Mouse (Mus musculus) kidney, embryonic 16.5 days (tissue): ENCODE measurements around the gene Pum3. TPM values are rescaled to one million over a fixed set of nuclear protein-coding genes. Genes with fewer than 3 reads are reported as not detected.
"Not testable (repeated sequence)": the region's sequence is repeated elsewhere in the genome, so short reads cannot be mapped to it uniquely, and the experiment has no call there.

Experiments
- ATAC-seq: fragments of 200-750 bp; cut with Nextera tagmentation; 2 replicates; pipeline ENCODE4 v1.8.0; 2017; ENCODE audit warnings: moderate TSS enrichment; ENCODE audit not compliant: low FRiP score, low TSS enrichment
- H3K27ac ChIP-seq: fragments of 300-500 bp; sonication (generic); 2 replicates; pipeline ENCODE4 v1.5.1; 2014; ENCODE audit warnings: low read length
- H3K27me3 ChIP-seq: fragments of 300-500 bp; sonication (generic); 2 replicates; pipeline ENCODE4 v1.6.1; 2014; ENCODE audit warnings: low read length, control low read depth, mixed read lengths; ENCODE audit not compliant: insufficient read depth
- H3K36me3 ChIP-seq: fragments of 300-500 bp; sonication (generic); 2 replicates; pipeline ENCODE4 v1.6.1; 2014; ENCODE audit warnings: low read length, control low read depth, mixed read lengths; ENCODE audit not compliant: insufficient read depth
- H3K4me1 ChIP-seq: fragments of 300-500 bp; sonication (generic); 2 replicates; pipeline ENCODE4 v1.6.1; 2014; ENCODE audit warnings: low read length, control low read depth, mixed read lengths; ENCODE audit not compliant: insufficient read depth
- H3K4me2 ChIP-seq: fragments of 300-500 bp; sonication (generic); replicated peaks from 2 replicates; pipeline ENCODE4 v1.6.1; 2014; ENCODE audit warnings: low read depth, low read length
- H3K4me3 ChIP-seq: fragments of 300-500 bp; sonication (generic); 2 replicates; pipeline ENCODE4 v1.5.1; 2014; ENCODE audit warnings: mild to moderate bottlenecking, low read length
- H3K9ac ChIP-seq: fragments of 300-500 bp; sonication (generic); replicated peaks from 2 replicates; pipeline ENCODE4 v1.6.1; 2014; ENCODE audit warnings: low read length
- H3K9me3 ChIP-seq: fragments of 300-500 bp; sonication (generic); 2 replicates; pipeline ENCODE4 v1.6.1; 2016; ENCODE audit warnings: low read length, control low read depth
- WGBS: fragments of 180-500 bp; shearing (Covaris S2); extraction: QIAGEN DNeasy Blood & Tissue Kit; methylation state at CpG from one replicate; pipeline ENCODE4 v1.1.7; 2014; 5-methylcytosine and 5-hydroxymethylcytosine counted together
- polyA plus RNA-seq: library from polyadenylated mRNA; unstranded; fragments of >200 nt; fragmentation: Nextera tagmentation; extraction: Ambion mirVana; gene quantifications from 2 replicates; pipeline ENCODE4 v1.2.1, GENCODE M21; 2015

The Pum3 gene
- polyA plus RNA-seq, 1 experiment from 2014 or later: 77.2 TPM

GRCm38 (mm10) chr19:27395936-27396335 lies 33.7 kb downstream of the Pum3 start:
- Histone ChIP-seq H3K9ac (no peak overlapping the region), H3K4me3 (no peak overlapping the region), H3K9me3 (no peaks in the 10 kb centered on the region), H3K36me3 (peaks cover 56% of the 10 kb centered on the region), H3K4me1 (no peaks in the 10 kb centered on the region), H3K27me3 (no peaks in the 10 kb centered on the region), H3K27ac (peak overlapping the region; percentile 73), H3K4me2 (no peak overlapping the region)
- 82% methylated on average over 5 of the region's 5 CpGs for WGBS
- ATAC-seq: peak; percentile 71

GRCm38 (mm10) chr19:27395481-27395880 lies 34.1 kb downstream of the Pum3 start:
- Histone ChIP-seq H3K4me3 (no peak overlapping the region), H3K27me3 (no peaks in the 10 kb centered on the region), H3K4me2 (no peak overlapping the region), H3K4me1 (no peaks in the 10 kb centered on the region), H3K9me3 (no peaks in the 10 kb centered on the region), H3K36me3 (peaks cover 56% of the 10 kb centered on the region), H3K27ac (peak overlapping the region; percentile 73), H3K9ac (no peak overlapping the region)
- peak; percentile 83 for ATAC-seq
- 82% methylated on average over 8 of the region's 8 CpGs for WGBS

DNA sequence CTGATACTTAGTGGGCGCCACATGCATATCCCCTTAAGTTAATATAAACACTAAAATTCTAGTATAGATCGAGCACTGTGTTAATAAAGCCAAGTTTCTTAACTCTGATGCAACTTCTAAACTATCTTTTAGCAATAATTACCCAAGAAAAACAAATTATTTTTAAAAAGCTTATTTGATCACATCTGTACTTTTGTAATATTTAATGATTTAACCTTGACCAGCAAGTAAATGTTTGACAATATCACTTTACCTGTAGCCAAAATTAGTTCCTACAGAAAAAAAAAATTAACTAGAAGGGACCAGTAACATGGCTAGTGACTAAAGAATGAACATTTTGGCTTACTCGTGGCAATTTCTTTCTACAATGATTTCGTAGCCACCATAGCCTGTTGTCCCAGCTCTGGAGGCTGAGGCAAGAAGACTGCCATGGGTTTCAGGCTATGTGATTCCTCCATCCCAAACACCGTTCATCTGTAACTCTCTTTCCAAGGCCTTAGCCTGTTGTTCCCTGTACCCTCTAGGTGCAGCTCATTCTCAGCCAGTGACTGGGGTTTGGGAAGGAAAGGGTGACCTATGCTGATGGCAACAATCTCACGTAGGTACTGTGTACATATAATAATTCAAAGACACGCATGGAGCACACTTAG lies 35.2 kb downstream of the Pum3 start:
- peaks cover 60% of the 10 kb centered on the region for H3K36me3 ChIP-seq

GRCm38 (mm10) chr19:27392431-27392830 lies 37.2 kb downstream of the Pum3 start:
- no peak overlapping the region for H3K27ac ChIP-seq
- H3K9ac ChIP-seq: no peak overlapping the region
- H3K4me3 ChIP-seq: no peak overlapping the region
- H3K4me1 ChIP-seq: no peaks in the 10 kb centered on the region
- peaks cover 62% of the 10 kb centered on the region for H3K36me3 ChIP-seq
- ATAC-seq: no peak
- WGBS: 76% methylated on average over 2 of the region's 2 CpGs
- no peaks in the 10 kb centered on the region for H3K27me3 ChIP-seq
- H3K4me2 ChIP-seq: no peak overlapping the region
- no peaks in the 10 kb centered on the region for H3K9me3 ChIP-seq

More for the DNA sequence above, 35.2 kb downstream of the Pum3 start:
- no peak for ATAC-seq
- no peaks in the 10 kb centered on the region for H3K4me1 ChIP-seq
- H3K4me3 ChIP-seq: no peak overlapping the region
- H3K27me3 ChIP-seq: no peaks in the 10 kb centered on the region
- no peak overlapping the region for H3K4me2 ChIP-seq
- H3K9me3 ChIP-seq: no peaks in the 10 kb centered on the region
- H3K27ac ChIP-seq: peak overlapping the region; percentile 73
- H3K9ac ChIP-seq: no peak overlapping the region
- WGBS: 87% methylated on average over 7 of the region's 7 CpGs

DNA sequence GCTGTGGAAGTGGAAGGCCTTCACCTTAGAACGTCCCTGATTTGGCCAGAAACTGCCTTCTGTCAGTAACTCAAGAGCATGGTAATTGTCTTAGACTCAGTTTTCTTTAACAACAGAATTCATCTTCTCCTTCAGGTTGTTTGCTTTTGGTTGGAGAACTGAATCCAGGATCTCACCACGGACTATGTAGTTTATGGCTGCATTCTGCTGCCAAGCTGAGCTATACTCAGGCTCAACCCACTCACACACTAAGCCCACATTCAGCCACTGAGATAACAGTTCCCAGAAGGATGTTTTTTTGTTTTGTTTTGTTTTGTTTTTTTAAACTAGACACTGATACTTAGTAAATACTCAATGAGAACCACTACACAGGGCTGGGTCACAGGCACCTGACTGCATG lies 38.3 kb downstream of the Pum3 start:
- Histone ChIP-seq H3K27ac (no peak overlapping the region), H3K4me3 (no peak overlapping the region), H3K4me2 (no peak overlapping the region), H3K4me1 (no peaks in the 10 kb centered on the region), H3K27me3 (no peaks in the 10 kb centered on the region), H3K9me3 (no peaks in the 10 kb centered on the region), H3K9ac (no peak overlapping the region), H3K36me3 (peaks cover 68% of the 10 kb centered on the region)
- WGBS: 85% methylated on average over 2 of the region's 2 CpGs
- no peak for ATAC-seq

DNA sequence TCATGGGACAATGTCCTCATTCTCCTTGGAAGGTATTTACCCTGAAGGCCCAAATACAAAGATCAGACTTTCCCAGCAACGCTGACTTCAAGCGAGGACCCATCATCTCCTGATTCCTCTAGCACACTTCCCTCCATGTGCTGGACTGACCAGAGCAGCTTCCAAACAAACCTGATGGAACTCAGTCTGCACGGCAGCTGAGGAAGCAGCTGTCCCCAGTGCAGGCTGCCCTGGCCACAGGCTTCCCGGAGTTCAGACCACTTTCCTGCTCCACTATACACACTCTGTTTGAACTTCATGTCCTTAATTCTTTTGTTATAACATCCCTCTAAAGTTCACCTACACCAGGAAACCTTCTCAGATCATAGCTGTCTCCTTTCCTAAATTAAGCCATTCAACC lies 40.1 kb downstream of the Pum3 start:
- H3K9me3 ChIP-seq, H3K4me3 ChIP-seq, H3K27me3 ChIP-seq, H3K4me2 ChIP-seq, ATAC-seq, H3K4me1 ChIP-seq, H3K9ac ChIP-seq, H3K27ac ChIP-seq: not testable (repeated sequence)
- 96% methylated on average over 4 of the region's 4 CpGs for WGBS
- H3K36me3 ChIP-seq: peaks cover 72% of the 10 kb centered on the region

DNA sequence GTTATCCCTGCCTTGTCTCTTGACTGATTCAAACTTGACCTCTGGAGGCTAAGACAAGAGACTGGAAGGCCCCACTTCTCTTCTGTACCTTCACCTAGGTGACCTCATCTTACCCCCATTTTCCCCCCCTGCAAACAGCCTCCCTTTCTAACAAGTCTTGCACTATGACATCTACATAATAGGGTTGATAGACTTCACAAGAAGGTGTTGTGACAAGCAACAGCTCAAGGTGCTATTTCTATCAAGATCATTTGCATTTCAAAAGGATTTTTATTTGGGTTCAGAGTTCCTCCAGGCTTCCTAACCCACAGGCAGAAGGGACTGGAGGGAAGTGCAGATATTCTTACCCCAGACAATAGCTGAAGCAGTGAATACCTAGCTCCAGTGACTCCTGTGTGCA lies 44.3 kb downstream of the Pum3 start:
- ATAC-seq: no peak
- Histone ChIP-seq H3K9me3 (no peaks in the 10 kb centered on the region), H3K9ac (no peak overlapping the region), H3K4me2 (no peak overlapping the region), H3K4me3 (no peak overlapping the region), H3K36me3 (peaks cover 45% of the 10 kb centered on the region), H3K27ac (no peak overlapping the region), H3K27me3 (no peaks in the 10 kb centered on the region), H3K4me1 (no peaks in the 10 kb centered on the region)

DNA sequence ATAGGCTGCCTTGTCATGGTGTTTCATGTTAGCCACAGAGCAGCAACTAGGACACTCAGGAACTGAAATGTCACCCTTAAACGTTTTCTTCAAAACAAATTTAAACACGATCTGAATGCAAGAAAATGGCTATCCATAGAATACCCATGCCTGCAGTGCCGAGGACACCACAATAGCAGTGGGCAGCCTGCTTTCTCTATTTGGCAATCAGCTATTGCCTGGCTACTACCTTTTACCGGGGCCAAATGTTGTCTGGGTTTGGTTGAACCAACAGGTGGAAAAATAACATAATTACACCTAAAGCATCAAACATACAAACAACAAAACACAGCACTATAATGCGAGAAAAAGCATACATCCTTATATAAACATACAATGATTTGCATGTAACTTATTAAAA lies 46.4 kb downstream of the Pum3 start:
- Histone ChIP-seq H3K36me3 (peaks cover 28% of the 10 kb centered on the region), H3K4me3 (no peak overlapping the region), H3K9ac (no peak overlapping the region), H3K4me1 (no peaks in the 10 kb centered on the region), H3K4me2 (no peak overlapping the region), H3K27ac (no peak overlapping the region), H3K27me3 (no peaks in the 10 kb centered on the region), H3K9me3 (no peaks in the 10 kb centered on the region)
- ATAC-seq: no peak
- WGBS: 92% methylated on average over 5 of the region's 5 CpGs

- Histone ChIP-seq H3K27me3 (no peaks in the 10 kb centered on the region), H3K4me1 (no peaks in the 10 kb centered on the region), H3K36me3 (peaks cover 18% of the 10 kb centered on the region), H3K4me3 (no peak overlapping the region), H3K27ac (no peak overlapping the region), H3K4me2 (no peak overlapping the region), H3K9ac (no peak overlapping the region), H3K9me3 (no peaks in the 10 kb centered on the region)
- 71% methylated on average over 1 of the region's 1 CpGs for WGBS
- ATAC-seq: no peak
These were observed 47.5 kb downstream of the Pum3 start for GRCm38 (mm10) chr19:27382131-27382530.

DNA sequence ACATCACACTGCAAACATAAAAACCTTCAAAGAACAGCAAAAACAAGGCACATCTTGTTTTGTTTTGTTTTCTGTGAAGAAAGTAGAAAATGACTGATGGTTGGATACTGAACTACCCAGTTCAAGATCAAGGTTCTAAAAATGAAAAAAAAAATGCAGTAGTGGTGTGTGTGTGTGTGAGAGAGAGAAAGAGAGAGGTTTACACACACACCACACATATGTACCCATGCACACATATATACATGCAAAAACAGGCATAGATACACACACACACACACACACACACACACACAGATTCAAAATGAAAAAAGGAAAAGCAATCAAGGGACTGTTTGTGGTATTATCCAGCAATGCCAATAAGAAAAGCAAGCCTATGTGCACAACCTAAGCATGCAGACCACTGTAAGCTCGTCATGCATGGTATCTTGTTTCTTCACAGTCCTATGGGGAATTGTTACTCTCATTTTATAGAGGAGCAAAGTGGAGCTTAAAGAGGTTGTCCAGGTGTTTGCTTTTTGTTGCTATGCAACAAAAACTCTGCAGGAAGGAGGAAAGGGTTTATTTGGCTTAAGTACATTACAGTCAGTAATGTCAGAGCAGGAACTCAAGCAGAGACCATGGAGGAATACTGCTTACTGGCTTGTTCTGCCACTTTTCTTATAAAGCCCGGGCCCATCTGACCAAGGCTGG lies 49.8 kb downstream of the Pum3 start:
- Histone ChIP-seq H3K9me3 (no peaks in the 10 kb centered on the region), H3K27ac (no peak overlapping the region), H3K9ac (no peak overlapping the region), H3K27me3 (no peaks in the 10 kb centered on the region), H3K36me3 (0 out of 2 replicates have a peak, but pooled peaks cover under 1% of the 10 kb centered on the region), H3K4me2 (no peak overlapping the region), H3K4me1 (no peaks in the 10 kb centered on the region), H3K4me3 (no peak overlapping the region)
- ATAC-seq: no peak
- WGBS: 75% methylated on average over 2 of the region's 2 CpGs
